Mouse (Mus musculus) midbrain, postnatal 0 days (tissue): ENCODE results near the gene Fto. TPM values are rescaled to one million over a fixed set of nuclear protein-coding genes. Genes with fewer than 3 reads are reported as not detected.

Experiments
- ATAC-seq: fragments of 200-750 bp; cut with Nextera tagmentation; 2 replicates; pipeline ENCODE4 v1.8.0; 2017; ENCODE audit warnings: moderate number of reproducible peaks, mild to moderate bottlenecking, moderate TSS enrichment, moderate library complexity; ENCODE audit not compliant: low FRiP score
- DNase-seq: peaks from one replicate; pipeline ENCODE4 v3.0.0-alpha.2; 2015; ENCODE audit warnings: low spot score
- H3K27ac ChIP-seq: fragments of 300-500 bp; sonication (generic); 2 replicates; pipeline ENCODE4 v1.5.1; 2014; ENCODE audit warnings: low read depth, mild to moderate bottlenecking, low read length, mixed read lengths
- H3K27me3 ChIP-seq: fragments of 300-500 bp; sonication (generic); 2 replicates; pipeline ENCODE4 v1.6.1; 2014; ENCODE audit warnings: low read length, control low read depth, mixed read lengths; ENCODE audit not compliant: insufficient read depth
- H3K36me3 ChIP-seq: fragments of 300-500 bp; sonication (generic); 2 replicates; pipeline ENCODE4 v1.6.1; 2014; ENCODE audit warnings: low read length, control low read depth, mixed read lengths; ENCODE audit not compliant: insufficient read depth
- H3K4me1 ChIP-seq: fragments of 300-500 bp; sonication (generic); 2 replicates; pipeline ENCODE4 v1.6.1; 2014; ENCODE audit warnings: mild to moderate bottlenecking, control low read depth, antibody characterized with exemption, low read length, mixed read lengths; ENCODE audit not compliant: insufficient read depth
- H3K4me2 ChIP-seq: fragments of 300-500 bp; sonication (generic); 2 replicates; pipeline ENCODE4 v1.6.1; 2014; ENCODE audit warnings: low read depth, mild to moderate bottlenecking, low read length, mixed read lengths; ENCODE audit not compliant: poor library complexity, severe bottlenecking
- H3K4me3 ChIP-seq: fragments of 300-500 bp; sonication (generic); 2 replicates; pipeline ENCODE4 v1.5.1; 2014; ENCODE audit warnings: low read depth, mild to moderate bottlenecking, low read length, moderate library complexity
- H3K9ac ChIP-seq: fragments of 300-500 bp; sonication (generic); replicated peaks from 2 replicates; pipeline ENCODE4 v1.6.1; 2014; ENCODE audit warnings: mild to moderate bottlenecking, low read length, moderate library complexity, mixed read lengths; ENCODE audit not compliant: poor library complexity, severe bottlenecking
- H3K9me3 ChIP-seq: fragments of 300-500 bp; sonication (generic); 2 replicates; pipeline ENCODE4 v1.6.1; 2016; ENCODE audit warnings: low read length, control low read depth
- CTCF ChIP-seq: IDR thresholded peaks from 2 replicates; pipeline ENCODE4 v1.5.1; 2016; ENCODE audit warnings: antibody characterized with exemption, mild to moderate bottlenecking
- WGBS: fragments of 180-500 bp; shearing (Covaris S2); extraction: QIAGEN DNeasy Blood & Tissue Kit; methylation state at CpG from one replicate; pipeline ENCODE4 v1.1.7; 2014; 5-methylcytosine and 5-hydroxymethylcytosine counted together
- polyA plus RNA-seq: library from polyadenylated mRNA; unstranded; fragments of >200 nt; fragmentation: Nextera tagmentation; extraction: Ambion mirVana; gene quantifications from 2 replicates; pipeline ENCODE4 v1.2.1, GENCODE M21; 2015
- total RNA-seq: library from RNA; depleted of rRNA; stranded (reverse); fragments of >200 nt; gene quantifications from 2 replicates; pipeline ENCODE4 v1.2.3, GENCODE M21; 2014

Fto gene
- total and polyA plus RNA-seq, 2 experiments from 2014 or later = 97.9 to 151 TPM

- H3K27me3 ChIP-seq = no peaks in the 10 kb centered on the region
Measured at GRCm38 (mm10) chr8:91424491-91425074, 111.3 kb downstream of the Fto start.

GRCm38 (mm10) chr8:91425251-91425866 lies 112.0 kb downstream of the Fto start:
- no peak overlapping the region for H3K9ac ChIP-seq
- no peak for TF ChIP-seq CTCF
- no peak for DNase-seq
- H3K27me3 ChIP-seq = no peaks in the 10 kb centered on the region
- H3K9me3 ChIP-seq = no peaks in the 10 kb centered on the region
- no peaks in the 10 kb centered on the region for H3K36me3 ChIP-seq
- H3K27ac ChIP-seq = no peak overlapping the region
- ATAC-seq = no peak
- 84% methylated on average over 10 of the region's 10 CpGs for WGBS
- no peak overlapping the region for H3K4me3 ChIP-seq
- H3K4me1 ChIP-seq = no peaks in the 10 kb centered on the region
- no peak overlapping the region for H3K4me2 ChIP-seq

More at GRCm38 (mm10) chr8:91424491-91425074, 111.3 kb downstream of the Fto start:
- Histone ChIP-seq H3K4me2 (no peak overlapping the region), H3K4me3 (no peak overlapping the region), H3K27ac (no peak overlapping the region), H3K9me3 (no peaks in the 10 kb centered on the region), H3K36me3 (no peaks in the 10 kb centered on the region), H3K9ac (no peak overlapping the region), H3K4me1 (no peaks in the 10 kb centered on the region)
- WGBS = 88% methylated on average over 5 of the region's 5 CpGs
- TF ChIP-seq CTCF = no peak
- no peak for DNase-seq
- ATAC-seq = no peak

GRCm38 (mm10) chr8:91426496-91426895 lies 113.2 kb downstream of the Fto start:
- Histone ChIP-seq H3K9me3 (no peaks in the 10 kb centered on the region), H3K4me1 (no peaks in the 10 kb centered on the region), H3K27me3 (no peaks in the 10 kb centered on the region), H3K27ac (no peak overlapping the region), H3K4me3 (no peak overlapping the region), H3K4me2 (no peak overlapping the region), H3K36me3 (no peaks in the 10 kb centered on the region), H3K9ac (no peak overlapping the region)
- no peak for DNase-seq
- ATAC-seq = no peak
- no peak for TF ChIP-seq CTCF
- WGBS = 79% methylated on average over 1 of the region's 1 CpGs

- WGBS = 98% methylated on average over 3 of the region's 3 CpGs
Measured at GRCm38 (mm10) chr8:91430333-91430940, 117.1 kb downstream of the Fto start.

GRCm38 (mm10) chr8:91436036-91436435 lies 122.7 kb downstream of the Fto start:
- TF ChIP-seq CTCF = no peak
- ATAC-seq (no peak), DNase-seq (no peak)
- Histone ChIP-seq H3K4me2 (no peak overlapping the region), H3K4me3 (no peak overlapping the region), H3K27ac (no peak overlapping the region), H3K36me3 (no peaks in the 10 kb centered on the region), H3K9ac (no peak overlapping the region), H3K4me1 (no peaks in the 10 kb centered on the region), H3K9me3 (no peaks in the 10 kb centered on the region), H3K27me3 (no peaks in the 10 kb centered on the region)
- WGBS = 96% methylated on average over 15 of the region's 15 CpGs

More at GRCm38 (mm10) chr8:91430333-91430940, 117.1 kb downstream of the Fto start:
- no peak for TF ChIP-seq CTCF
- H3K27me3 ChIP-seq = no peaks in the 10 kb centered on the region
- H3K9me3 ChIP-seq = no peaks in the 10 kb centered on the region
- H3K36me3 ChIP-seq = no peaks in the 10 kb centered on the region
- no peak overlapping the region for H3K4me2 ChIP-seq
- H3K27ac ChIP-seq = no peak overlapping the region
- no peak overlapping the region for H3K4me3 ChIP-seq
- H3K4me1 ChIP-seq = no peaks in the 10 kb centered on the region
- no peak overlapping the region for H3K9ac ChIP-seq
- DNase-seq (no peak), ATAC-seq (no peak)

DNA sequence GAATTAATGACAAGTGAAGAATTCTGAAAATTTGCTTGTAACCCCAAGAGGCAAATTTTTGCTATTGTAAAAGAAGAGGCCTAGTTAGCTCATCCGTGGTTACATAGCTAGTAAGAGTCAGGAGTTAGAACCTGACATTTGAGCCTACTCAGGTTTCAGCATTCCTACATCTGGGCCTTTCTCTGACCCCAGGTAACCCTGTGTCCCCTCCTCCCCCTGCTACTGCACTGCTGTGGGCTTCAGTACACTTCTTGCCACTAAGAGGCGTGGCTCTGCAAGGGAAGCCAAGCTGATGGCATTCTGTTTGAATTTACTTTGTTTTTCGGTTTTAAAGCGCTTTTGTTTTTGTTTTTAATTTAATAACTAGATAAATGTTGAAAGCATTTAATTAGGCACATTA lies 130.6 kb downstream of the Fto start:
- Histone ChIP-seq H3K4me1 (no peaks in the 10 kb centered on the region), H3K4me3 (no peak overlapping the region), H3K36me3 (no peaks in the 10 kb centered on the region), H3K27ac (no peak overlapping the region), H3K9me3 (no peaks in the 10 kb centered on the region), H3K27me3 (no peaks in the 10 kb centered on the region), H3K9ac (no peak overlapping the region), H3K4me2 (no peak overlapping the region)
- no peak for ATAC-seq
- WGBS = 83% methylated on average over 4 of the region's 4 CpGs
- DNase-seq = no peak
- no peak for TF ChIP-seq CTCF
